In the genomic region with DNA sequence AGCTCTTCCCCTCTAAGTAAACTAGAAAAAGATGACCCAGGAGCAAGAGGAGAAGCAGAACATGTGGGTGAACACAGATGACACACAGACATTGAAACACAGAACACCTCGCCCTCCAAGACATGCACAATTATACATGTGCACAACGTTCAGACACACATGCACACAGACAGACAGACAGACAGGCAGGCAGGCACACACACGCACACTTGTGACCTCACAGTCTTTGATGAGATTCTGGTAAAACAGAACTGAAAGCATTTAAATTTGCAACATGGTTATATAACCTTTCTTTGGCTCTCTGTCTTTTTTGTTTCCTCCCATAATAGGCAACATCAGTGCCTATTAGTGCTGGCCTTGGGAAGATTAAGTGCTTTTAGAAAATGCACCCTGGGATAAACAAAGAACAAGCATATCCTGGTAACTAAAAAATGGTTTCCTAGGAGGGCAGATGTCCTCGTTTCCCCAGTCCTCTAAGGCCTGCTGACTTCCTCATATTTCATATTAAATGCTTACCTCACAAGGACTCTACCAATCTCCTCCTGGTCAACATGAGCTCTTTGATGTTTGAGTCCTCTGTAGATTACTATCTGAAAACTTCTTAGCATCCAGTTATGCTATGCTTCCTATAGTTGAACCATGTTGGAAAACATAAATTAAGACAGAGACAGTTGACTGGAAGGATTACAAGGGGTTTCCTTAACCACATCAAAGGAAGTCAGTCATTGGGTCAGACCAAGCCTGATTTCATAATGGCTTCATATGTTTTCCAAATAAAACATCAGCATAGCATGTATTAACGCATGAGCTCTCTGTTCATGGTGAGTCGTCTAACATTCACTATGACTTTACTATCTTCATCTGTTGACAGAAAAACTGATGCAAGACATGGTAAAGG, we compare ENCODE assay signal across 28 mouse cellular contexts.
DNase-seq lines count a peak whose midpoint lies in the region; ATAC-seq lines count a peak whose summit lies in the region.
"Had no signal": no experiment of that assay in that cellular context is flagged by ENCODE, and none has a peak within 500 bp of the region (broad histone marks: within the 10 kb centered on the region; RNA-seq: fewer than 3 reads in every experiment).

No protein-coding gene starts in this region.

- H3K27ac ChIP-seq in kidney, embryonic 16.5 days (ENCODE audit: low read length): no peak overlapping the region
- no peak overlapping the region for H3K27ac ChIP-seq in heart, embryonic 10.5 days
- H3K27ac ChIP-seq: embryonic facial prominence, embryonic 12.5 days; forebrain, embryonic 15.5 days; gastrocnemius, adult 2 months; intestine, embryonic 15.5 days; left cerebral cortex, adult 2 months; limb, embryonic 13.5 days; lung, embryonic 15.5 days had no signal

- no peak overlapping the region for H3K4me2 ChIP-seq in kidney, embryonic 16.5 days (replicated peaks; ENCODE audit: low read depth, low read length)
- H3K4me2 ChIP-seq: embryonic facial prominence, embryonic 12.5 days; forebrain, embryonic 15.5 days; intestine, embryonic 15.5 days; limb, embryonic 13.5 days; liver, embryonic 11.5 days; lung, embryonic 15.5 days had no signal

- H3K9ac ChIP-seq in kidney, embryonic 16.5 days (replicated peaks; ENCODE audit: low read length): no peak overlapping the region
- H3K9ac ChIP-seq: embryonic facial prominence, embryonic 12.5 days; forebrain, embryonic 15.5 days; intestine, embryonic 15.5 days; limb, embryonic 13.5 days; lung, embryonic 15.5 days had no signal

- H3K4me1 ChIP-seq in kidney, embryonic 16.5 days (ENCODE audit: insufficient read depth, low read length): peaks cover 2% of the 10 kb centered on the region; the same call in 1 of the 2 replicates
- no peaks in the 10 kb centered on the region for H3K4me1 ChIP-seq in heart, embryonic 10.5 days
- H3K4me1 ChIP-seq: embryonic facial prominence, embryonic 12.5 days; intestine, embryonic 15.5 days; lung, embryonic 15.5 days had no signal

- no peak overlapping the region for H3K4me3 ChIP-seq in kidney, embryonic 16.5 days (ENCODE audit: low read length)
- H3K4me3 ChIP-seq in heart, embryonic 10.5 days: no peak overlapping the region
- H3K4me3 ChIP-seq: embryonic facial prominence, embryonic 12.5 days; forebrain, embryonic 15.5 days; gastrocnemius, adult 2 months; intestine, embryonic 15.5 days; left cerebral cortex, adult 2 months; limb, embryonic 13.5 days; lung, embryonic 15.5 days had no signal

- H3K27me3 ChIP-seq in kidney, embryonic 16.5 days (ENCODE audit: insufficient read depth, low read length): no peaks in the 10 kb centered on the region
- H3K27me3 ChIP-seq in heart, embryonic 10.5 days (ENCODE audit: insufficient read depth, poor library complexity, severe bottlenecking): no peaks in the 10 kb centered on the region
- H3K27me3 ChIP-seq: embryonic facial prominence, embryonic 12.5 days; forebrain, embryonic 15.5 days; intestine, embryonic 15.5 days; limb, embryonic 13.5 days; lung, embryonic 15.5 days had no signal

- ATAC-seq in kidney, embryonic 16.5 days (ENCODE audit: low FRiP score, low TSS enrichment): 0 out of 2 replicates have a peak, but pooled peaks have one; percentile 39
- peak; percentile 65 for ATAC-seq in common myeloid progenitor, adult 5-6 weeks (replicated peaks; ENCODE audit: low read depth, poor library complexity, severe bottlenecking)
- ATAC-seq in megakaryocyte progenitor cell, adult 5-6 weeks (replicated peaks; ENCODE audit: poor library complexity): peak; percentile 75
- ATAC-seq: forebrain, embryonic 15.5 days; intestine, embryonic 15.5 days had no signal

- H3K9me3 ChIP-seq in kidney, embryonic 16.5 days (ENCODE audit: low read length): no peaks in the 10 kb centered on the region
- no peaks in the 10 kb centered on the region for H3K9me3 ChIP-seq in heart, embryonic 10.5 days
- H3K9me3 ChIP-seq: embryonic facial prominence, embryonic 12.5 days; forebrain, embryonic 15.5 days; intestine, embryonic 15.5 days; limb, embryonic 13.5 days; lung, embryonic 15.5 days had no signal

- no peaks in the 10 kb centered on the region for H3K36me3 ChIP-seq in kidney, embryonic 16.5 days (ENCODE audit: insufficient read depth, low read length)
- H3K36me3 ChIP-seq in heart, embryonic 10.5 days: no peaks in the 10 kb centered on the region
- H3K36me3 ChIP-seq: embryonic facial prominence, embryonic 12.5 days; forebrain, embryonic 15.5 days; intestine, embryonic 15.5 days; limb, embryonic 13.5 days; lung, embryonic 15.5 days had no signal

- 64% methylated on average over 6 of the region's 6 CpGs for WGBS in kidney, embryonic 16.5 days
- 78% methylated on average over 6 of the region's 6 CpGs for WGBS in heart, embryonic 10.5 days

- no peak for DNase-seq in kidney, adult 18-20 months
- peak; percentile 25 for DNase-seq in A20 (ENCODE audit: low read depth, low spot score)
- DNase-seq in cerebellum, postnatal 25 days: no peak
- no peak for DNase-seq in heart, embryonic 10.5 days (ENCODE audit: low spot score)
- DNase-seq: adrenal gland, adult 8-10 months; cerebellum, adult 8-10 months; cerebellum, postnatal 36 days; embryo, embryonic 11 days; gastrocnemius, adult 2 months; gastrocnemius, postnatal 36 days; heart, postnatal 4 days; kidney, adult 8-10 months; kidney, postnatal 14 days; lung, postnatal 36 days; midbrain, embryonic 14.5 days; right cerebral cortex, postnatal 4 days; thymus, adult 2 months; thymus, postnatal 36 days had no signal
